Mouse (Mus musculus): ENCODE data around the gene Csnk1g1. TPM values are rescaled to one million over a fixed set of nuclear protein-coding genes. Genes with fewer than 3 reads are reported as not detected.

Gene Csnk1g1
- polyA plus RNA-seq, 1 experiment = 20.3 TPM

GRCm38 (mm10) chr9:65929826-65930225, 21.1 kb downstream of the Csnk1g1 start:
- no peak overlapping the region for H3K27ac ChIP-seq (ENCODE audit: control insufficient read depth, insufficient read depth, low read depth, low read length)
- H3K4me3 ChIP-seq (ENCODE audit: control insufficient read depth, low read depth, low read length) = no peak overlapping the region
- no peak for TF ChIP-seq CTCF (IDR thresholded peaks at IDR 0.05; ENCODE audit: control insufficient read depth, insufficient read depth, insufficient replicate concordance, low read depth, low read length)
- no peak for TF ChIP-seq POLR2A (IDR thresholded peaks at IDR 0.05; ENCODE audit: control insufficient read depth, low read depth, low read length)
- H3K4me1 ChIP-seq (ENCODE audit: control insufficient read depth, insufficient read depth, low read length) = no peaks in the 10 kb centered on the region
- H3K36me3 ChIP-seq (ENCODE audit: control insufficient read depth, insufficient read depth, low read length) = no peaks in the 10 kb centered on the region
- no peaks in the 10 kb centered on the region for H3K27me3 ChIP-seq (ENCODE audit: control insufficient read depth, insufficient read depth, low read length)

- no peaks in the 10 kb centered on the region for H3K4me1 ChIP-seq (ENCODE audit: control insufficient read depth, insufficient read depth, low read length)
- no peaks in the 10 kb centered on the region for H3K27me3 ChIP-seq (ENCODE audit: control insufficient read depth, insufficient read depth, low read length)
- no peak overlapping the region for H3K4me3 ChIP-seq (ENCODE audit: control insufficient read depth, low read depth, low read length)
- TF ChIP-seq CTCF (IDR thresholded peaks at IDR 0.05; ENCODE audit: control insufficient read depth, insufficient read depth, insufficient replicate concordance, low read depth, low read length) = no peak
- TF ChIP-seq POLR2A (IDR thresholded peaks at IDR 0.05; ENCODE audit: control insufficient read depth, low read depth, low read length) = no peak
- H3K27ac ChIP-seq (ENCODE audit: control insufficient read depth, insufficient read depth, low read depth, low read length) = no peak overlapping the region
- no peaks in the 10 kb centered on the region for H3K36me3 ChIP-seq (ENCODE audit: control insufficient read depth, insufficient read depth, low read length)
These were observed 28.8 kb downstream of the Csnk1g1 start for GRCm38 (mm10) chr9:65937566-65937965.

- Histone ChIP-seq H3K27ac (ENCODE audit: control insufficient read depth, insufficient read depth, low read depth, low read length) (no peak overlapping the region), H3K36me3 (ENCODE audit: control insufficient read depth, insufficient read depth, low read length) (no peaks in the 10 kb centered on the region), H3K4me3 (ENCODE audit: control insufficient read depth, low read depth, low read length) (no peak overlapping the region), H3K4me1 (ENCODE audit: control insufficient read depth, insufficient read depth, low read length) (no peaks in the 10 kb centered on the region), H3K27me3 (ENCODE audit: control insufficient read depth, insufficient read depth, low read length) (no peaks in the 10 kb centered on the region)
- TF ChIP-seq POLR2A (IDR thresholded peaks at IDR 0.05; ENCODE audit: control insufficient read depth, low read depth, low read length) (no peak), CTCF (IDR thresholded peaks at IDR 0.05; ENCODE audit: control insufficient read depth, insufficient read depth, insufficient replicate concordance, low read depth, low read length) (no peak)
These were observed 42.4 kb downstream of the Csnk1g1 start for GRCm38 (mm10) chr9:65951082-65951587.

- H3K36me3 ChIP-seq (ENCODE audit: control insufficient read depth, insufficient read depth, low read length) = no peaks in the 10 kb centered on the region
- H3K4me1 ChIP-seq (ENCODE audit: control insufficient read depth, insufficient read depth, low read length) = no peaks in the 10 kb centered on the region
- TF ChIP-seq POLR2A (IDR thresholded peaks at IDR 0.05; ENCODE audit: control insufficient read depth, low read depth, low read length) = no peak
- TF ChIP-seq CTCF (IDR thresholded peaks at IDR 0.05; ENCODE audit: control insufficient read depth, insufficient read depth, insufficient replicate concordance, low read depth, low read length) = no peak
- H3K27me3 ChIP-seq (ENCODE audit: control insufficient read depth, insufficient read depth, low read length) = no peaks in the 10 kb centered on the region
- no peak overlapping the region for H3K4me3 ChIP-seq (ENCODE audit: control insufficient read depth, low read depth, low read length)
- no peak overlapping the region for H3K27ac ChIP-seq (ENCODE audit: control insufficient read depth, insufficient read depth, low read depth, low read length)
These were observed 61.3 kb downstream of the Csnk1g1 start for GRCm38 (mm10) chr9:65970009-65970408.

GRCm38 (mm10) chr9:65973206-65973605, 64.5 kb downstream of the Csnk1g1 start:
- no peak overlapping the region for H3K27ac ChIP-seq (ENCODE audit: control insufficient read depth, insufficient read depth, low read depth, low read length)
- TF ChIP-seq CTCF (IDR thresholded peaks at IDR 0.05; ENCODE audit: control insufficient read depth, insufficient read depth, insufficient replicate concordance, low read depth, low read length) (no peak), POLR2A (IDR thresholded peaks at IDR 0.05; ENCODE audit: control insufficient read depth, low read depth, low read length) (no peak)

GRCm38 (mm10) chr9:65975886-65976285, 67.2 kb downstream of the Csnk1g1 start:
- TF ChIP-seq CTCF (IDR thresholded peaks at IDR 0.05; ENCODE audit: control insufficient read depth, insufficient read depth, insufficient replicate concordance, low read depth, low read length) = no peak
- no peak for TF ChIP-seq POLR2A (IDR thresholded peaks at IDR 0.05; ENCODE audit: control insufficient read depth, low read depth, low read length)

More at GRCm38 (mm10) chr9:65973206-65973605, 64.5 kb downstream of the Csnk1g1 start:
- H3K4me1 ChIP-seq (ENCODE audit: control insufficient read depth, insufficient read depth, low read length) = no peaks in the 10 kb centered on the region
- no peaks in the 10 kb centered on the region for H3K36me3 ChIP-seq (ENCODE audit: control insufficient read depth, insufficient read depth, low read length)
- H3K27me3 ChIP-seq (ENCODE audit: control insufficient read depth, insufficient read depth, low read length) = no peaks in the 10 kb centered on the region
- H3K4me3 ChIP-seq (ENCODE audit: control insufficient read depth, low read depth, low read length) = no peak overlapping the region

GRCm38 (mm10) chr9:65982841-65983240, 74.1 kb downstream of the Csnk1g1 start:
- no peaks in the 10 kb centered on the region for H3K27me3 ChIP-seq (ENCODE audit: control insufficient read depth, insufficient read depth, low read length)
- no peak overlapping the region for H3K27ac ChIP-seq (ENCODE audit: control insufficient read depth, insufficient read depth, low read depth, low read length)
- TF ChIP-seq CTCF (IDR thresholded peaks at IDR 0.05; ENCODE audit: control insufficient read depth, insufficient read depth, insufficient replicate concordance, low read depth, low read length) = no peak
- no peaks in the 10 kb centered on the region for H3K4me1 ChIP-seq (ENCODE audit: control insufficient read depth, insufficient read depth, low read length)
- H3K4me3 ChIP-seq (ENCODE audit: control insufficient read depth, low read depth, low read length) = no peak overlapping the region
- no peaks in the 10 kb centered on the region for H3K36me3 ChIP-seq (ENCODE audit: control insufficient read depth, insufficient read depth, low read length)

More at GRCm38 (mm10) chr9:65975886-65976285, 67.2 kb downstream of the Csnk1g1 start:
- no peak overlapping the region for H3K27ac ChIP-seq (ENCODE audit: control insufficient read depth, insufficient read depth, low read depth, low read length)
- H3K36me3 ChIP-seq (ENCODE audit: control insufficient read depth, insufficient read depth, low read length) = no peaks in the 10 kb centered on the region
- no peaks in the 10 kb centered on the region for H3K4me1 ChIP-seq (ENCODE audit: control insufficient read depth, insufficient read depth, low read length)
- no peaks in the 10 kb centered on the region for H3K27me3 ChIP-seq (ENCODE audit: control insufficient read depth, insufficient read depth, low read length)
- H3K4me3 ChIP-seq (ENCODE audit: control insufficient read depth, low read depth, low read length) = no peak overlapping the region

GRCm38 (mm10) chr9:65987021-65987420, 78.3 kb downstream of the Csnk1g1 start:
- no peak for TF ChIP-seq POLR2A (IDR thresholded peaks at IDR 0.05; ENCODE audit: control insufficient read depth, low read depth, low read length)
- TF ChIP-seq CTCF (IDR thresholded peaks at IDR 0.05; ENCODE audit: control insufficient read depth, insufficient read depth, insufficient replicate concordance, low read depth, low read length) = no peak
- H3K4me3 ChIP-seq (ENCODE audit: control insufficient read depth, low read depth, low read length) = no peak overlapping the region

More at GRCm38 (mm10) chr9:65987021-65987420, 78.3 kb downstream of the Csnk1g1 start:
- Histone ChIP-seq H3K36me3 (ENCODE audit: control insufficient read depth, insufficient read depth, low read length) (no peaks in the 10 kb centered on the region), H3K27ac (ENCODE audit: control insufficient read depth, insufficient read depth, low read depth, low read length) (no peak overlapping the region), H3K27me3 (ENCODE audit: control insufficient read depth, insufficient read depth, low read length) (no peaks in the 10 kb centered on the region), H3K4me1 (ENCODE audit: control insufficient read depth, insufficient read depth, low read length) (no peaks in the 10 kb centered on the region)
